Mouse (Mus musculus): ENCODE results near the gene Mdc1. TPM values are rescaled to one million over a fixed set of nuclear protein-coding genes. Genes with fewer than 3 reads are reported as not detected.

The Mdc1 gene
- polyA plus RNA-seq, 1 experiment from 2014 or later = 10.0 TPM

DNA sequence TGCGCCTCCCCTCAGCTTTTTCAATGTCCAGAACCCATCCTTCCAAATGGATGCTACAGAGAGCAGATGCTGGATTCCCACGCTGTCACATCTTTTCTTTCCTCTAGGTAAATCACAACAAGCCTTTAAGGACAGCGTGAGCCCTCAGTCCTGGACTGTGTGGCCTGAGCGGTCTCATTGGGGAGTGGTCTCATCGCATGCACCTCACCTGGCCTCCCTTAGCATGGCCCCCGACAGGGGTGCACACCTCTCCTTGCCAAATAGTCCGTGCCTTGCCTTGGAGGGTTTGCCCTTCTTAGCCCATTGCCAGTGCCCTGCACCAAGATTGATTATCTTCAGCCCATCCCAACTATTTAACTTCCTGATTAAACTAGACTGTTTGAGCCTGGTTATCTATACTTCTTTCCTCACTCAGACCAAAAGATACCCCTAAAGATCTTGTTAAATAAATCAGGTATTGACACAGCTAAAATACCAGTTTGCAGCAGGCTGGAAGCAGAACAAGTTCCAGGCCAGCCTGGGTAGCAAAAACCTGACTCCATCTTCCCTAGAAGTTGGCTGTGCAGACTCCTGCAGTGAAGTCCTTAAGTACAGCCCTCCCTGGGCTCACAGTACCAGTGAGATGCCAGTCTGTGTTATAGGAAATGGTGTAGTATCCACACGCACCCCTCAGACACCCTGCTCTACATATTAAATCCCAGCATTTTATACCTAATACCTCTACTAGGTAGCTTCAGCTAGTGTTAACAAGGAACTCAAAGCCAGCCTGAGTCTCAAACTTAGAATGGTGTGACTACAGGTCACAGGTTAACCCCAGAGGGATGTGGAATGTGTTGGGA lies 8.7 kb upstream of the Mdc1 start:
- Histone ChIP-seq H3K36me3 (ENCODE audit: control insufficient read depth, insufficient read depth) (peaks cover 49% of the 10 kb centered on the region), H3K4me3 (ENCODE audit: low read depth, low read length) (no peak overlapping the region), H3K9me3 (replicated peaks; ENCODE audit: control insufficient read depth, low read length) (no peaks in the 10 kb centered on the region), H3K27ac (ENCODE audit: low read length) (no peak overlapping the region; the same call in 1 of the 2 replicates), H3K4me1 (ENCODE audit: control insufficient read depth, low read depth, low read length) (peaks cover 44% of the 10 kb centered on the region), H3K27me3 (ENCODE audit: control insufficient read depth, insufficient read depth, low read depth, low read length) (no peaks in the 10 kb centered on the region), H3K9ac (ENCODE audit: low read depth, low read length) (no peak overlapping the region), H3K4me2 (ENCODE audit: low read depth, low read length) (no peak overlapping the region)
- WGBS (ENCODE audit: insufficient replicate concordance) = 66% methylated on average over 8 of the region's 8 CpGs
- no peak for ATAC-seq (ENCODE audit: low read depth)

DNA sequence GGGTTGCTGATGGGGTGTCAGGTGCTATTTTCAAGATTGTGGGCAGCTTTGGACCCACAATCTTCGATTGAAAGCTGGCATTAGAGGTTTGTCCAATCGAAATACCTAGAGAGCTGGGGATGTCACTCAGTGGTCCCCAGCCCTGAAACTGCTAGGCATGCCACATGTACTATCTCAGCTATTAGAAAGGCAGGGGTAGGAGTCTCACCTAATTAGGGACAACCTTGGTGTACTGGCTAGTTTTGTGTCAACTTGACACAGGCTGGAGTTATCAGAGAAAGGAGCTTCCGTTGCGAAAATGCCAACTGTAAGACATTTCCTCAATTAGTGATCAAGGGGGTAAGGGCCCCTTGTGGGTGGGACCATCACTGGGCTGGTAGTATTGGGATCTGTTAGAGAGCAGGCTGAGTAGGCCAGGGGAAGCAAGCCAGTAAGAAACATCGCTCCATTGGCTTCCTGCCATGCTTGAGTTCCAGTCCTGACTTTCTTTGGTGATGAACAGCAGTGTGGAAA lies 8.0 kb upstream of the Mdc1 start:
- Histone ChIP-seq H3K4me1 (ENCODE audit: control insufficient read depth, low read depth, low read length) (peaks cover 44% of the 10 kb centered on the region), H3K36me3 (ENCODE audit: control insufficient read depth, insufficient read depth) (peaks cover 43% of the 10 kb centered on the region), H3K4me2 (ENCODE audit: low read depth, low read length) (no peak overlapping the region), H3K9me3 (replicated peaks; ENCODE audit: control insufficient read depth, low read length) (no peaks in the 10 kb centered on the region), H3K27ac (ENCODE audit: low read length) (no peak overlapping the region; the same call in 1 of the 2 replicates), H3K9ac (ENCODE audit: low read depth, low read length) (no peak overlapping the region), H3K4me3 (ENCODE audit: low read depth, low read length) (no peak overlapping the region), H3K27me3 (ENCODE audit: control insufficient read depth, insufficient read depth, low read depth, low read length) (no peaks in the 10 kb centered on the region)
- no peak for ATAC-seq (ENCODE audit: low read depth)
- 15% methylated on average over 5 of the region's 5 CpGs for WGBS (ENCODE audit: insufficient replicate concordance)

DNA sequence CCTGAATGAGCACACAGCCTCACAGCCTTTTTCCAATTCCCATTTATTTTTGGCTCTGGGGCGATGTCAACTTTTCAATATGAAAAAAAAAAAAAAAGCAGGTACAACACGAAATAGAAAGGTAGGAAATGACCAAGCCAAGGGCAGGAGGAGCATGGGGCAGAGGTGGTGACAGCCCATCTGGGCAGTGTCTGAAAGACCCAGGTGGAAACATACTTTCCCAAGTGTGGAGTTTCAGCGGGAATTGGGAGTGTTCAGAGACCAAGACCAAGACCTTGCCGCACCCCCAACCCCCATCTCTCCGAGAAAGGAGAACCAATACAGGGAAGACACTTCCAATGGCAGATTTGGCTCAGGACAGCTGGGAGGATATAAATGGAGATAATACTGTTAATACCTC lies 7.4 kb upstream of the Mdc1 start:
- Histone ChIP-seq H3K36me3 (ENCODE audit: control insufficient read depth, insufficient read depth) (peaks cover 43% of the 10 kb centered on the region), H3K27me3 (ENCODE audit: control insufficient read depth, insufficient read depth, low read depth, low read length) (no peaks in the 10 kb centered on the region), H3K9ac (ENCODE audit: low read depth, low read length) (no peak overlapping the region), H3K4me1 (ENCODE audit: control insufficient read depth, low read depth, low read length) (peaks cover 48% of the 10 kb centered on the region), H3K9me3 (replicated peaks; ENCODE audit: control insufficient read depth, low read length) (no peaks in the 10 kb centered on the region), H3K4me3 (ENCODE audit: low read depth, low read length) (no peak overlapping the region), H3K27ac (ENCODE audit: low read length) (peak overlapping the region; percentile 10; the same call in 1 of the 2 replicates), H3K4me2 (ENCODE audit: low read depth, low read length) (no peak overlapping the region)
- 62% methylated on average over 5 of the region's 5 CpGs for WGBS (ENCODE audit: insufficient replicate concordance)
- no peak for ATAC-seq (ENCODE audit: low read depth)

DNA sequence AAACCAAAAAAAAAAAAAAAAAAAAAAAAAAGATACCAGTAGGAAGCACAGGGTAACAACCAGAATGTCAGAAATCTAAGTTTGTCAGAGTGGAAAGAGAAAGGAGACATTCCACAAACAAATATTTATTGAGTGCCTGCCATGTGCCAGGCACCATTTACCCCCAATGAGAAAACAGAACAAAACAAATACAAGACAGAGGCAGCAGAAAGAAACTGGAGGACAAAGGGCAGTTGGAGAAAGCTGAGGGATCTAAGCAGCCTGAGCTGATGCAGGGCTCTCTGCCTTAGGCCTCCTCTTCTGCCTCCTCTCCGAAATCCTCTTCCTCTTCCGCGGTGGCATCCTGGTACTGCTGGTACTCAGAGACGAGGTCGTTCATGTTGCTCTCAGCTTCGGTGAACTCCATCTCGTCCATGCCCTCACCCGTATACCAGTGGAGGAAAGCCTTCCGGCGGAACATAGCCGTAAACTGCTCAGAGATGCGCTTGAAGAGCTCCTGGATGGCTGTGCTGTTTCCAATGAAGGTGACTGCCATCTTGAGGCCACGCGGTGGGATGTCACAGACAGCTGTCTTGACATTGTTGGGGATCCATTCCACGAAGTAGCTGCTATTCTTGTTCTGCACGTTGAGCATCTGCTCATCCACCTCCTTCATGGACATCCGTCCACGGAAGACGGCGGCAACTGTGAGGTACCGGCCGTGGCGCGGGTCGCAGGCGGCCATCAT lies 6.5 kb upstream of the Mdc1 start:
- Histone ChIP-seq H3K9me3 (replicated peaks; ENCODE audit: control insufficient read depth, low read length) (no peaks in the 10 kb centered on the region), H3K4me1 (ENCODE audit: control insufficient read depth, low read depth, low read length) (peaks cover 51% of the 10 kb centered on the region), H3K27me3 (ENCODE audit: control insufficient read depth, insufficient read depth, low read depth, low read length) (no peaks in the 10 kb centered on the region), H3K27ac (ENCODE audit: low read length) (0 out of 2 replicates have a peak overlapping the region, but pooled peaks have one; percentile 13), H3K4me3 (ENCODE audit: low read depth, low read length) (peak overlapping the region; percentile 78), H3K36me3 (ENCODE audit: control insufficient read depth, insufficient read depth) (peaks cover 43% of the 10 kb centered on the region), H3K9ac (ENCODE audit: low read depth, low read length) (peak overlapping the region; percentile 28; the same call in 1 of the 2 replicates), H3K4me2 (ENCODE audit: low read depth, low read length) (peak overlapping the region; percentile 91)
- no peak for ATAC-seq (ENCODE audit: low read depth)
- WGBS (ENCODE audit: insufficient replicate concordance) = 74% methylated on average over 26 of the region's 26 CpGs

DNA sequence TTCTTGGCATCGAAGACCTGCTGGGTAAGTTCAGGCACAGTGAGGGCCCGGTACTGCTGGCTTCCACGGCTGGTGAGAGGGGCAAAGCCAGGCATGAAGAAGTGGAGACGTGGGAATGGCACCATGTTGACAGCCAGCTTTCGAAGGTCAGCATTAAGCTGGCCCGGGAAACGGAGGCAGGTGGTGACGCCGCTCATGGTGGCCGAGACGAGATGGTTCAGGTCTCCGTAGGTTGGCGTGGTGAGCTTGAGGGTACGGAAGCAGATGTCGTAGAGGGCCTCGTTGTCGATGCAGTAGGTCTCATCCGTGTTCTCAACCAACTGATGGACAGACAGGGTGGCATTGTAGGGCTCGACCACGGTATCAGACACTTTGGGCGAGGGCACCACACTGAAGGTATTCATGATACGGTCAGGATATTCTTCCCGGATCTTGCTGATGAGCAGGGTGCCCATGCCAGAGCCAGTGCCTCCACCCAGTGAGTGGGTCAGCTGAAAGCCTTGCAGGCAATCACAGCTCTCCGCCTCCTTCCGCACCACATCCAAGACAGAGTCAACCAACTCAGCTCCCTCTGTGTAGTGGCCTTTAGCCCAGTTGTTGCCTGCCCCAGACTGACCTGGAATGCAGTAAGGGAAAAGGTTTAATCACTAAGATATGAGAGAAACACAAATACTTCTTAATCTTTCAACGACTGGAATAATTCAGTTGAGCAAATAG lies 5.7 kb upstream of the Mdc1 start:
- Histone ChIP-seq H3K9me3 (replicated peaks; ENCODE audit: control insufficient read depth, low read length) (no peaks in the 10 kb centered on the region), H3K4me1 (ENCODE audit: control insufficient read depth, low read depth, low read length) (peaks cover 49% of the 10 kb centered on the region), H3K4me2 (ENCODE audit: low read depth, low read length) (peak overlapping the region; percentile 91), H3K27me3 (ENCODE audit: control insufficient read depth, insufficient read depth, low read depth, low read length) (no peaks in the 10 kb centered on the region), H3K27ac (ENCODE audit: low read length) (0 out of 2 replicates have a peak overlapping the region, but pooled peaks have one; percentile 13), H3K36me3 (ENCODE audit: control insufficient read depth, insufficient read depth) (peaks cover 43% of the 10 kb centered on the region), H3K9ac (ENCODE audit: low read depth, low read length) (peak overlapping the region; percentile 83), H3K4me3 (ENCODE audit: low read depth, low read length) (peak overlapping the region; percentile 78)
- no peak for ATAC-seq (ENCODE audit: low read depth)
- WGBS (ENCODE audit: insufficient replicate concordance) = 77% methylated on average over 26 of the region's 26 CpGs

DNA sequence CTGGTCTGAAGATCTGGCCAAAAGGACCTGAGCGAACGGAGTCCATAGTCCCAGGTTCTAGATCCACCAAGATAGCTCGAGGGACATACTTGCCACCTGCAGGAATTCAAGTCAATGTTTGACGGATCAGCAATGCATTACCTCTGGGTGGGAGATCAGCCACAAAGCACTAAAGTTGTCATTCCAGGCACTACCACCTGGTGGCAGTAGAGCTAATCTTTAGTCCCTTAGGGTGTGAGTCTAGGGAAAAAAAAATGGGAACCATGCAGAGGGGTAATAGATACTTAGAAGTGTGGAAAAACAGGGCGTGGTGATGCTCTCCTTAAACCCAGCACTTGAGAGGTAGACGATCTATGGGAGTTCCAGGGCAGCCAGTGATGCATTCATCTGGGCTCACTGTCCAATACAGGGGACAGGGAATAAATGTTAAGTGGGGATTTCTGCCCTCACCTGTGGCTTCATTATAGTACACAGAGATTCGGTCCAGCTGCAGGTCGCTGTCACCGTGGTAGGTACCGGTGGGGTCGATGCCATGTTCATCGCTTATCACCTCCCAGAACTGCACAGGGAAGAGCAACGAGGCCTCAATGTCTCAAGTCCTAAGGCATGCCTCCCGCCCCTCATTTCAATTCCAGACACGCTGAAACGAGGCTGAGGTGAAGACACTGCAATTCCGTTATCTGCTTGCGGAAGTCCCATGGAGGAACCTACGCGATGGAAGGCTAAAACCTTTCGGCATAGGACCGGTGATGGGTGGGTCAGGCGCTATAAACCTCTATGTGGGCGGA lies 4.9 kb upstream of the Mdc1 start:
- peaks cover 48% of the 10 kb centered on the region for H3K4me1 ChIP-seq (ENCODE audit: control insufficient read depth, low read depth, low read length)
- peak overlapping the region; percentile 78 for H3K4me3 ChIP-seq (ENCODE audit: low read depth, low read length)
- WGBS (ENCODE audit: insufficient replicate concordance) = 6% methylated on average over 24 of the region's 24 CpGs
- peak overlapping the region; percentile 83 for H3K9ac ChIP-seq (ENCODE audit: low read depth, low read length)
- no peaks in the 10 kb centered on the region for H3K27me3 ChIP-seq (ENCODE audit: control insufficient read depth, insufficient read depth, low read depth, low read length)
- peaks cover 43% of the 10 kb centered on the region for H3K36me3 ChIP-seq (ENCODE audit: control insufficient read depth, insufficient read depth)
- ATAC-seq (ENCODE audit: low read depth) = no peak
- no peaks in the 10 kb centered on the region for H3K9me3 ChIP-seq (replicated peaks; ENCODE audit: control insufficient read depth, low read length)
- H3K27ac ChIP-seq (ENCODE audit: low read length) = peak overlapping the region; percentile 94
- H3K4me2 ChIP-seq (ENCODE audit: low read depth, low read length) = peak overlapping the region; percentile 91

DNA sequence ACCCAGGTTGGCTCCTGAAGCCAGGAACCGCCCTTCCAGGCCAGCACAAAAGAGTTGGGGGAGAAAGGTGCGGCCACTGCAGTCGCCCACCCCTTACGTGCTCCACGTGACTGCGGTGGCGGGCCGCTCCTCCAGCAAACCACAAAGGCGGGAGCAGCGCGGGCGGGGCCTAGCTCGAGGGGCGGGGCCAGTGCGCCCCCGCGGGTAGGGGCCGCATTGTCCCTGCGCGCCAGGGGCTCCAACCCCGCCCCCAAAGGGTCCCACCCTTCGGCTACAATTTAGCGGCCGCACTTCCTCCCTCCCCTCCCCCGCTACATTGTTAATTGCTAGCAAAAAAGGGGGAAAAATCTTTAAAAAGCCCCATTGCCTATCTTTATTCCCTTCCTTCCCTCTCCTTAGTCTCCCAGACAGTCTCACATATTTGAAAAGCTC lies 4.3 kb upstream of the Mdc1 start:
- peaks cover 51% of the 10 kb centered on the region for H3K4me1 ChIP-seq (ENCODE audit: control insufficient read depth, low read depth, low read length)
- WGBS (ENCODE audit: insufficient replicate concordance) = under 1% methylated on average over 25 of the region's 25 CpGs

DNA sequence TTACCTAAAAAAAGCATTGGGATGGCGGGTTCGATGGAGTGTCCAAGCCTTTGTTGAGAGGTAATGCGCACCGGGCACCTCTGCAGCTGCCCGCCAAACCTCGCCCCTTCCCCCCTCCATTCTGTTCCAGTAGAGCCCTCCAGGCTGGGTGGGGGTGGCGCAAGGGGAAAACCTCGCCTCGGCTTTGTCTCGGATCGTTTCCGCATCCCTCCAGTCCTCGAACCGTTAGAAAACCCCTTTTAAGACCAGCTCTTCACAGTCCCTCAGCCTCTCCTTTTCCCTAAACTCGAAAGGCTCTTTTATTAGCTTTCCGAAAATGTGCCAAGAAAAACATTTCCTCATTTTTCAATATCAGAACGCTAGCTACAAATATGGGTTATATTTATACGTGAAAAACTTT lies 3.8 kb upstream of the Mdc1 start:
- peaks cover 55% of the 10 kb centered on the region for H3K4me1 ChIP-seq (ENCODE audit: control insufficient read depth, low read depth, low read length)
- peak overlapping the region; percentile 94 for H3K27ac ChIP-seq (ENCODE audit: low read length)
- no peaks in the 10 kb centered on the region for H3K9me3 ChIP-seq (replicated peaks; ENCODE audit: control insufficient read depth, low read length)
- ATAC-seq (ENCODE audit: low read depth) = no peak
- peaks cover 40% of the 10 kb centered on the region for H3K36me3 ChIP-seq (ENCODE audit: control insufficient read depth, insufficient read depth)
- H3K4me3 ChIP-seq (ENCODE audit: low read depth, low read length) = peak overlapping the region; percentile 78
- under 1% methylated on average over 18 of the region's 18 CpGs for WGBS (ENCODE audit: insufficient replicate concordance)
- H3K4me2 ChIP-seq (ENCODE audit: low read depth, low read length) = peak overlapping the region; percentile 91
- peak overlapping the region; percentile 83 for H3K9ac ChIP-seq (ENCODE audit: low read depth, low read length)
- no peaks in the 10 kb centered on the region for H3K27me3 ChIP-seq (ENCODE audit: control insufficient read depth, insufficient read depth, low read depth, low read length)

More for the DNA sequence above, 4.3 kb upstream of the Mdc1 start:
- Histone ChIP-seq H3K27me3 (ENCODE audit: control insufficient read depth, insufficient read depth, low read depth, low read length) (no peaks in the 10 kb centered on the region), H3K27ac (ENCODE audit: low read length) (peak overlapping the region; percentile 94), H3K9ac (ENCODE audit: low read depth, low read length) (peak overlapping the region; percentile 83), H3K36me3 (ENCODE audit: control insufficient read depth, insufficient read depth) (peaks cover 43% of the 10 kb centered on the region), H3K4me3 (ENCODE audit: low read depth, low read length) (peak overlapping the region; percentile 78), H3K4me2 (ENCODE audit: low read depth, low read length) (peak overlapping the region; percentile 91), H3K9me3 (replicated peaks; ENCODE audit: control insufficient read depth, low read length) (no peaks in the 10 kb centered on the region)
- ATAC-seq (ENCODE audit: low read depth) = peak; percentile 19

Measured in liver, embryonic 16.5 days (tissue).